Mouse (Mus musculus) WW6 (cell line): Measurements from ENCODE around the gene Pygm.
A peak's percentile ranks its signal among the peaks of the same experiment; 100 is the strongest.

Source experiments
- DNase-seq: peaks from one replicate; pipeline ENCODE4 v3.0.0-alpha.2; 2013; ENCODE audit warnings: low read depth, low spot score

Pygm gene

GRCm38 (mm10) chr19:6352107-6352505 lies 32.1 kb upstream of the Pygm start:
- DNase-seq = no peak

- DNase-seq = no peak
Observed at GRCm38 (mm10) chr19:6354030-6354429, 30.2 kb upstream of the Pygm start.

- DNase-seq = no peak
Observed at GRCm38 (mm10) chr19:6361291-6361690, 22.9 kb upstream of the Pygm start.

- DNase-seq = no peak
Observed at GRCm38 (mm10) chr19:6363091-6363410, 21.1 kb upstream of the Pygm start.

GRCm38 (mm10) chr19:6363411-6364240 lies 20.6 kb upstream of the Pygm start, which contains the start of gene Sf1:
Gene Sf1, plus strand, starts transcription at chr19:6363690.
- DNase-seq = peak; percentile 98

- peak; percentile 61 for DNase-seq
Observed at GRCm38 (mm10) chr19:6364317-6364725, 19.9 kb upstream of the Pygm start.

- DNase-seq = no peak
Observed at GRCm38 (mm10) chr19:6364842-6365241, 19.4 kb upstream of the Pygm start.

- no peak for DNase-seq
Observed at GRCm38 (mm10) chr19:6370175-6370574, 14.0 kb upstream of the Pygm start.

GRCm38 (mm10) chr19:6372433-6372832 lies 11.8 kb upstream of the Pygm start:
- no peak for DNase-seq

- DNase-seq = no peak
Observed at GRCm38 (mm10) chr19:6373539-6374400, 10.4 kb upstream of the Pygm start.

GRCm38 (mm10) chr19:6374571-6374970 lies 9.6 kb upstream of the Pygm start:
- DNase-seq = no peak

- DNase-seq = no peak
Observed at GRCm38 (mm10) chr19:6375423-6376254, 8.6 kb upstream of the Pygm start.

GRCm38 (mm10) chr19:6376255-6376564 lies 8.0 kb upstream of the Pygm start:
- DNase-seq = no peak

- DNase-seq = no peak
Observed at GRCm38 (mm10) chr19:6376643-6377042, 7.6 kb upstream of the Pygm start.

GRCm38 (mm10) chr19:6377327-6378040 lies 6.7 kb upstream of the Pygm start:
- no peak for DNase-seq

- DNase-seq = no peak
Observed at GRCm38 (mm10) chr19:6380411-6381166, 3.6 kb upstream of the Pygm start.

GRCm38 (mm10) chr19:6381238-6381637 lies 3.0 kb upstream of the Pygm start:
- DNase-seq = no peak

GRCm38 (mm10) chr19:6382323-6382924 lies 1.8 kb upstream of the Pygm start:
- no peak for DNase-seq

- no peak for DNase-seq
Observed at GRCm38 (mm10) chr19:6383470-6383869, 729 bp upstream of the Pygm start.

- DNase-seq = no peak
Observed at GRCm38 (mm10) chr19:6384954-6385353, 755 bp downstream of the Pygm start.
